Mouse (Mus musculus): ENCODE measurements around the gene Zbtb16.

The Zbtb16 gene

GRCm38 (mm10) chr9:48748216-48748615 lies 87.8 kb downstream of the Zbtb16 start:
- no peak for ATAC-seq (ENCODE audit: insufficient number of reproducible peaks, low FRiP score, low TSS enrichment)

- ATAC-seq (ENCODE audit: insufficient number of reproducible peaks, low FRiP score, low TSS enrichment), result no peak
Measured at GRCm38 (mm10) chr9:48746506-48746905, 89.5 kb downstream of the Zbtb16 start.

- ATAC-seq (ENCODE audit: insufficient number of reproducible peaks, low FRiP score, low TSS enrichment), result no peak
Measured at GRCm38 (mm10) chr9:48745347-48746119, 90.5 kb downstream of the Zbtb16 start.

- ATAC-seq (ENCODE audit: insufficient number of reproducible peaks, low FRiP score, low TSS enrichment), result no peak
Measured at GRCm38 (mm10) chr9:48744916-48745315, 91.1 kb downstream of the Zbtb16 start.

GRCm38 (mm10) chr9:48744451-48744850 lies 91.6 kb downstream of the Zbtb16 start:
- no peak for ATAC-seq (ENCODE audit: insufficient number of reproducible peaks, low FRiP score, low TSS enrichment)

- ATAC-seq (ENCODE audit: insufficient number of reproducible peaks, low FRiP score, low TSS enrichment), result no peak
Measured at GRCm38 (mm10) chr9:48743338-48744285, 92.4 kb downstream of the Zbtb16 start.

GRCm38 (mm10) chr9:48742150-48742549 lies 93.9 kb downstream of the Zbtb16 start:
- no peak for ATAC-seq (ENCODE audit: insufficient number of reproducible peaks, low FRiP score, low TSS enrichment)

GRCm38 (mm10) chr9:48741433-48742077 lies 94.5 kb downstream of the Zbtb16 start:
- no peak for ATAC-seq (ENCODE audit: insufficient number of reproducible peaks, low FRiP score, low TSS enrichment)

- ATAC-seq (ENCODE audit: insufficient number of reproducible peaks, low FRiP score, low TSS enrichment), result no peak
Measured at GRCm38 (mm10) chr9:48740732-48741255, 95.2 kb downstream of the Zbtb16 start.

GRCm38 (mm10) chr9:48740098-48740505 lies 95.9 kb downstream of the Zbtb16 start:
- ATAC-seq (ENCODE audit: insufficient number of reproducible peaks, low FRiP score, low TSS enrichment), result peak; percentile 89

GRCm38 (mm10) chr9:48738795-48739476 lies 97.1 kb downstream of the Zbtb16 start:
- ATAC-seq (ENCODE audit: insufficient number of reproducible peaks, low FRiP score, low TSS enrichment), result no peak

- no peak for ATAC-seq (ENCODE audit: insufficient number of reproducible peaks, low FRiP score, low TSS enrichment)
Measured at GRCm38 (mm10) chr9:48737911-48738310, 98.1 kb downstream of the Zbtb16 start.

GRCm38 (mm10) chr9:48737210-48737850 lies 98.7 kb downstream of the Zbtb16 start:
- ATAC-seq (ENCODE audit: insufficient number of reproducible peaks, low FRiP score, low TSS enrichment), result no peak; the same call in 1 of the 2 replicates

GRCm38 (mm10) chr9:48736361-48737209 lies 99.4 kb downstream of the Zbtb16 start:
- ATAC-seq (ENCODE audit: insufficient number of reproducible peaks, low FRiP score, low TSS enrichment), result no peak

GRCm38 (mm10) chr9:48735466-48736312 lies 100.3 kb downstream of the Zbtb16 start:
- ATAC-seq (ENCODE audit: insufficient number of reproducible peaks, low FRiP score, low TSS enrichment), result no peak

- no peak for ATAC-seq (ENCODE audit: insufficient number of reproducible peaks, low FRiP score, low TSS enrichment)
Measured at GRCm38 (mm10) chr9:48734725-48735465, 101.1 kb downstream of the Zbtb16 start.
